Mouse (Mus musculus): Measurements from ENCODE around the gene Mia3.
"Not testable (repeated sequence)": the region's sequence is repeated elsewhere in the genome, so short reads cannot be mapped to it uniquely, and the experiment has no call there.

Gene Mia3

GRCm38 (mm10) chr1:183369427-183370014 is at the start of gene Mia3:
Gene Mia3, minus strand, starts transcription at chr1:183369553.
- CTCF ChIA-PET: interaction anchor here in 2 of 4 experiments (0.8 to 1.8 kb wide), 3 partner anchors 12 to 20 kb away, joined by 3 to 4 read pairs (median 4); no protein-coding TSS in a partner anchor
- POLR2A ChIA-PET: interaction anchor here in 2 of 4 experiments (0.8 to 1.9 kb wide), 8 partner anchors 9 to 72 kb away, joined by 3 to 6 read pairs (median 3); partner anchors contain the start of genes Brox (in 1 of the 2) and Taf1a (in 1 of the 2)

GRCm38 (mm10) chr1:183417873-183418272 is 48.5 kb upstream of the Mia3 start, which contains the start of gene Hhipl2:
Gene Hhipl2, plus strand, starts transcription at chr1:183418215.
- POLR2A ChIA-PET: no interaction called here
- CTCF ChIA-PET: no interaction called here

GRCm38 (mm10) chr1:183414081-183414727 is 44.9 kb upstream of the Mia3 start:
- POLR2A ChIA-PET: interaction anchor here in 1 of 4 experiments (0.7 to 1.5 kb wide), 2 partner anchors 9 to 25 kb away, joined by 3 to 7 read pairs; no protein-coding TSS in a partner anchor
- CTCF ChIA-PET: no interaction called here

DNA sequence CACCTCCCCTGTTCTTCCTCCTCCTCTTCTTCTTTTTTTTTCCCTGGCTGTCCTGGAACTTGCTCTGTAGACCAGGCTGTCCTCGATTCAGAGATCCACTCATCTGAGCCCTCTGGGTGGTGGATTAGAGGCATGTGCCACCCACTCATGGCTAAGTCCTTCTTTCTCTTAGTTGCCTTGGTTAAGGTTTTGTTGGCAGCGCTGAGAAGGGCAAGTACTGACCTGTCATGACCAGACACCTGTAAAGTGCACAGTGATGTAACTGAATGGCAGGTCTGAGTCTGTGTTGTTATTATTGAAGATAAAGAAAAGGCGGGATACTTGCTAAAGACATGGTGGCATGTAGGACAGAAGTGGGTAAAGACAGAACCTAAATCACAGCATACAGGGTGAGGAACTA is 34.0 kb upstream of the Mia3 start:
- ChIA-PET POLR2A (interaction anchor here in 1 of 4 experiments (2.2 kb wide), 1 partner anchor 107 kb away, joined by 6 read pairs; the partner anchor contains the start of genes Aida and Brox), CTCF (no interaction called here)

DNA sequence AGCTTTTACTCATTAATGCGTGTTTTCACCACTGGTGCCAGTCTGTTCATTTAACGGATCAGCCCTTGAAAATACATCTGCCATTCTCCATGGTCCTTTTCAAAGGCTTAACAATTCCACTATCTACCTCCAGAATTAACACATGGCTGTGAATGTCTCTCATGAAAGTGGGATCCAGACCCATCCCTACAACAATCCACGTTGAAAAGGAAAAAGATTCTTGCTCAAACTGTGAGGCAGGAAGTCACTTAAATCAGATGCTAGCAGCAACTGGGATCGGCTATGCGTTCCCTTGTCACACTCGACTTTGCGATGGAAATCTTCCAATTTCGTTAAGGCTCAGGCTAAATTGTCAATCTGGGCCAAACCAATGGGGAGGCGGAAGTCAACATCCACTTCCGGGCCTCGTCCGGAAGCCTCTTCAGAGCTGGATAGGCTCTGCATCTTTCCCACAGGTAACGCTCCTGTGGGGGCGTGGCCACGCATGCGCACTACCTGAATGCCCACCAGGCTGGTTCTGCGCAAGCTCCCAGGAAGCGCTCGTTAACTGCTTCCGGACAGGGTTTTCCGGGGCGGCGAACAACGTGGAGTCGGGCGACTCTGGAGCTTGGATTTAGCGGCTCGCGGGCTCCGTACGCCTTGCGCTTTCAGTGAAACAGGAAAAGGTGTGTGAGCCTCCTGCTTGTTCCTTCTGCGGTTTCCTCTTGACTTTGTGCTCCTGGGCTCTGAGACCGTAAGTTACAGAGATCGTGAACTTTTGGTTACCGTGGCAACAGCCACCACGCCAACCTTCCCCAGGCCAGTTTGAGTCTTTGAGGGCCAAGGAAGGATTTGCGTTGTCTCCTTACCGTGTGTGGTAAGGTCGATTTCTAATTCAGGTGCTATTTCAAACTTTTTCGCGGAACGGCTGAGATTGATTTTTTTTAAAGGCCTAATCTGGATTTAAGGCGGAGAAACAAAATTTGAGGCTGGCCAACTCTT is 19.4 kb upstream of the Mia3 start, which contains the start of gene Taf1a:
TSS of gene Taf1a (plus strand) at position 556 of the 981 bp plus-strand sequence.
- CTCF ChIA-PET: interaction anchor here in 2 of 4 experiments (0.5 to 1.2 kb wide), 5 partner anchors 35 to 1471 kb away, joined by 3 to 4 read pairs (median 3); no protein-coding TSS in a partner anchor
- POLR2A ChIA-PET: interaction anchor here in 3 of 4 experiments (0.7 to 2.9 kb wide), 20 partner anchors 8 to 293 kb away, joined by 3 to 12 read pairs (median 4); partner anchors contain the start of genes Aida (in 1 of the 3), Brox (in 1 of the 3) and Mia3 (in 1 of the 3)

DNA sequence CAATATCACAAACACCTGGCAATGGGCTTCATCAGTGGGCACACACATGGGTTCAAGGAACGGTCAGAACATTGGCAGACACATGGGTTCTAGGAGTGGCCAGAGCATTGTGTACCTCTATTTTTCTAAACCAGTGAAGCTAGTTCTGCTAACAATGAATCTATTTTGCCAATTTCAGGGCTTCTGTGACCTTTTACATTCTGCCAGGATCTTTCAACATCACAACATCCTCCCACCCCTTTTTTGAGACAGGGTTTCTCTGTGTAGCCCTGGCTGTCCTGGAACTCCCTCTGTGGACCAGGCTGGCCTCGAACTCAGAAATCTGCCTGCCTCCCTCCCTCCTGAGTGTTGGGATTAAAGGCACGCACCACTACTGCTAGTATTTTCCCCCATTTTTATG is 18.1 kb upstream of the Mia3 start:
- POLR2A ChIA-PET: interaction anchor here in 2 of 4 experiments (1.6 to 2.9 kb wide), 6 partner anchors 10 to 38 kb away, joined by 3 to 12 read pairs (median 5); partner anchors contain the start of gene Mia3 (in 1 of the 2)
- CTCF ChIA-PET: not testable (repeated sequence)

DNA sequence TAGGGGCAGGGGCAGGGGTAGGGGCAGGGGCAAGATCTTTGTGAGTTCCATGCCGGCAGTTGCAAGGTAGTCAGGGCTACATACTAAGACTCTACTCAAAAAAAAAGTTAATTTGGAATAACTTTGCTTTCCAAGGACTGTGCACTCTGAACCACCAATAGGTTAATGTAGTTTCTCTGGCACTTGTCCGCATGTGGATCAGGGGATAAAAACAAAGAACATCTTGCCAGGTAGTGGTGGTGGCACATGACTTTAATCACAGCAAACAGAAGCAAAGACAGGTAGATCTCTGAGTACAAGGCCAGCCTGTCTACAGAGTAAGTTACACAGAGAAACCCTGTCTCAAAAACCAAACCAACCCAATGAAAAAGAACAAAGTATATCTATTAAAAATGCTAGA is 13.3 kb upstream of the Mia3 start:
- CTCF ChIA-PET: no interaction called here
- POLR2A ChIA-PET: interaction anchor here in 2 of 4 experiments (0.6 to 0.7 kb wide), 2 partner anchors 30 to 888 kb away, joined by 3 read pairs; no protein-coding TSS in a partner anchor

DNA sequence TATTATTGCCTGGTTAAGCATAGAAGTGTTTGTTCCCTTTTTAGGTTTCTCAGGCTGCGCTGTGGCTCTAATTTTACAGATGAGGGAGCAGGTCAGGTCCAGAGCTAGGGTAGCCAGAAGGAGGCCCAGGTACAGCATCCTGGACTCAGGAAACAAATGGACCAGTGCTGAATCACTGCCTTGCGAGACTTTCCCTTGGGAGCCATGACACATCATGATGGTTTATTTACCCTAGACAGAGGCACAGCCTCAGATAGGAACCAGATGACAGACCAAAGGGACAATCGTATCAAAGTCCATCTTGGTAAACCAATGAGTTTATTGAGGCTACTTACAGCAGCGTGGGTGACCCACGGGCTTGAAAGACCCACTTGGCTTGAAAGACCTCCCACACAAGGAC is 12.5 kb upstream of the Mia3 start:
- POLR2A ChIA-PET: interaction anchor here in 1 of 4 experiments (0.7 kb wide), 1 partner anchor 887 kb away, joined by 3 read pairs; no protein-coding TSS in a partner anchor
- CTCF ChIA-PET: no interaction called here

DNA sequence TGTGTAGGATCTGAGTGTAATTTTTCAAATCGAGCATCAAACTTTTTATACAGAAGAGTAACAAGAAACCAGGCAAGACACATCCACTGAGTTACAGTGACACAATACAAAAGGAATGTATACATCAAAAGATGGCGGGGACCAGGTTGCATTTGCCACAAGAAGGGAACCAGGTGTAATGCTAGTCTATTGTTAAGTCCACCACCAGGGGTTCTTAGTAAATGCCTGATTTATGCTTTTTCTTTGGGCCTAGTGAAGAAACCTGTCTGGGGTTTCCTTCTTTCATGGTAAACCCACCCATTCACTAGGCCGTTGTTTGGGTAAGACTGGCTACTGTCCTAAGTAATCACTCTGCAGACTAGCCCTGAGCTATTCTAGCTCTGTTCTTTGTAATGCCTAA is 10.0 kb upstream of the Mia3 start:
- ChIA-PET POLR2A (interaction anchor here in 2 of 4 experiments (0.6 to 1.3 kb wide), 4 partner anchors 9 to 1358 kb away, joined by 3 to 5 read pairs (median 4); partner anchors contain the start of genes Taf1a (in 2 of the 2) and Mia3 (in 1 of the 2)), CTCF (interaction anchor here in 2 of 4 experiments (0.7 to 1.1 kb wide), 2 partner anchors 11 to 106 kb away, joined by 3 to 4 read pairs; no protein-coding TSS in a partner anchor)

- POLR2A ChIA-PET: interaction anchor here (0.6 to 2.3 kb wide), 6 partner anchors 9 to 1354 kb away, joined by 3 to 12 read pairs (median 4); partner anchors contain the start of genes Brox (in 1 of the 4), Hlx (in 1 of the 4), Mia3 (in 1 of the 4) and Taf1a (in 1 of the 4)
Observed at GRCm38 (mm10) chr1:183378321-183378941, 9.1 kb upstream of the Mia3 start.

DNA sequence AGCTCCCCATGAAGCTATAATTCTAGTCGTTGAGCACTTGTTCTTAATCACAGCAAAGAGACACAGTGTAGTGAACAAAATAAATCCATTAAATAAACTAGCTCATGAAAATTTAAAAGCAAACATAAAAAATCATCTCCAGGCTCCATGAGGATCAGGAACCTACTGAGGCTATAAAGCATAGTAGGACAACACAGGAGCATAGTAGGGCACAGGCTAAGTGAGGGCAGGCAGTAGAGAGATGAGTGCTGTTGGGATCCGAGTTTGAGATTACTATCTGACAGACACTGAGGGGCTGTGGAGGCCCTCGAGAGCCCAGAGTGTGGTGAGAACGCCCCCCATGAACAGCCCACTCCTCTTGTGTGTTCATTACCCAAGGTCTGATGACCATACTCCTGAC is 7.7 kb upstream of the Mia3 start:
- ChIA-PET POLR2A (interaction anchor here in 1 of 4 experiments (2.3 kb wide), 1 partner anchor 11 kb away, joined by 12 read pairs; the partner anchor contains the start of gene Taf1a), CTCF (no interaction called here)

More at GRCm38 (mm10) chr1:183378321-183378941, 9.1 kb upstream of the Mia3 start:
- CTCF ChIA-PET: interaction anchor here in 1 of 4 experiments (0.7 kb wide), 1 partner anchor 29 kb away, joined by 3 read pairs; no protein-coding TSS in a partner anchor

GRCm38 (mm10) chr1:183374728-183375127 is 5.4 kb upstream of the Mia3 start:
- ChIA-PET CTCF (interaction anchor here in 2 of 4 experiments (0.6 to 0.7 kb wide), 2 partner anchors 25 to 543 kb away, joined by 3 to 5 read pairs; no protein-coding TSS in a partner anchor), POLR2A (no interaction called here)

DNA sequence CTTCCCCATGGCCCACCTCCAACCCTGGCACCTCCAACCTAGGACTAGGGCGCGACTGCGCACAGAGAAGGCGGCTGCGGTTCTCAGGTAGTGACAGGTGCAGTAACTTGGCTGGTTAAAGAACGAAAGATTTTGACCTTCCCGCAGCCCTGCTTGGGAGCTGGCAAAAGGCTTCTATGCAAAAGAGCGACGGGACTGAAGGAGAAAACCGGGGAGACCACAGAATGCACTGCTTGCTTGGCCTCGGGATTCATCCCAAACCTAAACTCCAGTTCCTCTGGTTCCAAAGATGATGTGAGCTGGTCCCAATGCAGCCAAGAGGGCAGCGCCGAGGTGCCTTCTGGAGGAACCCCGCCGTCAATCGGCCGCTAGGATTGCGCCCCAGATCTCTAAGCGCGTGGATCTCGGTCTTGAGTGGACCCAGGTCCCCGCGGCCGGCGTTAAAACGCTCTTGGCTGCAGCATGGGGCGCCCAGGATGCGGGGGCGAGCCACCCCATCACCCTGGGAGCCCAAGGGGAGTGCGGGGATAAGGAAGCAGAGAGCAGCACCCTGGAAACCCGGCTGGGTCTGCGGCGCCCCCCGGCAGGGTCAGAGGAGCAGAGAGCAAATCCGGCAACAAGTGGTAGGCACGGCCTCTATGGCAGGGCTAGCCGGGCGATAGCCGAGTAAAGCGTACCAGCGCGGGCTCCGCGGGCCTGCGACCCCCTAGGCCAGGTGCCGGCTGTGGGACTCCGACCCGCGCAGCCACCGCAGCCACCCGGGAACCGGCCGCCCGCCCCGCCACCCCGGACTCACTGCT is 552 bp downstream of the Mia3 start:
- ChIA-PET CTCF (interaction anchor here in 2 of 4 experiments (0.5 to 1.8 kb wide), 3 partner anchors 11 to 142 kb away, joined by 3 to 4 read pairs (median 3); no protein-coding TSS in a partner anchor), POLR2A (interaction anchor here in 2 of 4 experiments (1.0 to 1.9 kb wide), 6 partner anchors 8 to 30 kb away, joined by 3 to 5 read pairs (median 4); partner anchors contain the start of gene Taf1a (in 1 of the 2))

GRCm38 (mm10) chr1:183366361-183366760 is 3.0 kb downstream of the Mia3 start:
- POLR2A ChIA-PET: interaction anchor here in 1 of 4 experiments (1.0 to 1.2 kb wide), 3 partner anchors 16 to 69 kb away, joined by 3 to 6 read pairs (median 4); partner anchors contain the start of gene Brox
- CTCF ChIA-PET: interaction anchor here in 3 of 4 experiments (0.6 to 1.3 kb wide), 3 partner anchors 16 to 941 kb away, joined by 3 to 7 read pairs (median 4); no protein-coding TSS in a partner anchor

- POLR2A ChIA-PET: interaction anchor here in 3 of 4 experiments (0.6 to 2.0 kb wide), 4 partner anchors 47 to 404 kb away, joined by 3 to 7 read pairs (median 4); no protein-coding TSS in a partner anchor
- CTCF ChIA-PET: no interaction called here
Observed at GRCm38 (mm10) chr1:183363577-183363867, 5.8 kb downstream of the Mia3 start.
